24 mouse cellular contexts compared by ENCODE assay signal in the genomic region with DNA sequence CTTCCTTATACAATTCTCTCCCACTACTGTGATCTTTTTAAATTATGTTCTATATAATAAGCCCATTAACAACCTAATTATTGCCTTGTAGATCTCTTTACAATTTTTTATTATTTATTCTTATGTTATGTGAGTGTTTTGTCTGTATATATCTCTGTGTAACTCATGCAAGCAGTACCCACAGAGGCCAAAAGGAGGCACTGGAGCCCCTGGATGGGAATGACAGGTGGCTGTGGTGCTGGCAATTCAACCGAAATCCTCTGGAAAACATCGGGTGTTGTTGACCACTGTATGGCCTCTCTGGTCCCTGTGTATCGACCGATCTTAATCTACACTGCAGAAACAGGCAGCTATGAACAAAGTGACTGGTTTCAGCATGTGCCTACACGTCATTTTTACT. TPM values are rescaled to one million over a fixed set of nuclear protein-coding genes. Genes with fewer than 3 reads are reported as not detected.
DNase-seq lines count a peak whose midpoint lies in the region; ATAC-seq and TF ChIP-seq lines count a peak whose summit lies in the region.
"Had no signal": no experiment of that assay in that cellular context is flagged by ENCODE, and none has a peak within 500 bp of the region (broad histone marks: within the 10 kb centered on the region; RNA-seq: fewer than 3 reads in every experiment).

No protein-coding gene starts in this region.

- TF ChIP-seq CTCF in heart, adult 2 months (IDR thresholded peaks at IDR 0.05), result peak; percentile 44
- peak; percentile 12; the same call in 1 of the 2 replicates for TF ChIP-seq CTCF in bone marrow, adult 2 months (IDR thresholded peaks at IDR 0.05; ENCODE audit: control insufficient read depth, insufficient read depth, low read length)
- TF ChIP-seq CTCF in stomach, postnatal 0 days (IDR thresholded peaks at IDR 0.05; ENCODE audit: low read depth), result 0 out of 2 replicates have a peak, but pooled peaks have one; percentile 11

- H3K79me2 ChIP-seq in heart, adult 2 months (replicated peaks; ENCODE audit: control insufficient read depth, insufficient read depth, low read length), result no peaks in the 10 kb centered on the region

- no peak for TF ChIP-seq EP300 in heart, adult 2 months (IDR thresholded peaks at IDR 0.05; ENCODE audit: insufficient read depth, low read depth, low read length)
- TF ChIP-seq EP300 in stomach, postnatal 0 days (optimal IDR thresholded peaks at IDR 0.05), result no peak

- no peak for TF ChIP-seq POLR2A in heart, adult 2 months (IDR thresholded peaks at IDR 0.05; ENCODE audit: insufficient read depth, low read depth, low read length)
- TF ChIP-seq POLR2A in bone marrow, adult 2 months (IDR thresholded peaks at IDR 0.05; ENCODE audit: borderline replicate concordance, control insufficient read depth, low read depth, low read length), result no peak

- H3K27ac ChIP-seq in heart, adult 2 months, result no peak overlapping the region
- no peak overlapping the region for H3K27ac ChIP-seq in heart, embryonic 11.5 days (ENCODE audit: low read depth, low read length)
- no peak overlapping the region for H3K27ac ChIP-seq in bone marrow, adult 2 months (ENCODE audit: control insufficient read depth, insufficient read depth, low read depth, low read length, poor library complexity)
- no peak overlapping the region for H3K27ac ChIP-seq in stomach, postnatal 0 days (replicated peaks)
- no peak overlapping the region for H3K27ac ChIP-seq in kidney, embryonic 16.5 days (ENCODE audit: low read length)
- no peak overlapping the region for H3K27ac ChIP-seq in forebrain, embryonic 15.5 days (replicated peaks)
- H3K27ac ChIP-seq: embryonic facial prominence, embryonic 13.5 days; hindbrain, embryonic 14.5 days; intestine, embryonic 15.5 days; kidney, postnatal 0 days; midbrain, embryonic 12.5 days; neural tube, embryonic 13.5 days had no signal

- no peak for ATAC-seq in heart, embryonic 11.5 days (replicated peaks; ENCODE audit: insufficient number of reproducible peaks, low FRiP score, low TSS enrichment)
- ATAC-seq in stomach, postnatal 0 days (ENCODE audit: low FRiP score, low TSS enrichment), result no peak
- no peak for ATAC-seq in kidney, embryonic 16.5 days (ENCODE audit: low FRiP score, low TSS enrichment)
- no peak for ATAC-seq in forebrain, embryonic 15.5 days (replicated peaks)
- ATAC-seq: intestine, embryonic 15.5 days had no signal

- intact Hi-C loops in heart, adult 2 months (cut with DNase I), result no loop called here

- H3K4me3 ChIP-seq in heart, adult 2 months, result no peak overlapping the region
- H3K4me3 ChIP-seq in heart, embryonic 11.5 days (ENCODE audit: low read depth, low read length), result no peak overlapping the region
- H3K4me3 ChIP-seq in bone marrow, adult 2 months (replicated peaks; ENCODE audit: control insufficient read depth, low read depth, low read length), result no peak overlapping the region
- H3K4me3 ChIP-seq in stomach, postnatal 0 days (ENCODE audit: low read depth, low read length), result no peak overlapping the region
- no peak overlapping the region for H3K4me3 ChIP-seq in kidney, embryonic 16.5 days (ENCODE audit: low read length)
- no peak overlapping the region for H3K4me3 ChIP-seq in forebrain, embryonic 15.5 days
- H3K4me3 ChIP-seq: embryonic facial prominence, embryonic 13.5 days; intestine, embryonic 15.5 days; midbrain, embryonic 12.5 days; neural tube, embryonic 13.5 days had no signal

- no peak for DNase-seq in heart, adult 2 months
- peak; percentile 36 for DNase-seq in thymus, postnatal 4 days
- no peak for DNase-seq in thymus, adult 18-20 months
- no peak for DNase-seq in stomach, postnatal 0 days (ENCODE audit: low spot score)
- DNase-seq: adrenal gland, adult 2 months; cerebellum, adult 9-11 months; gastrocnemius, postnatal 10 days; heart, adult 11 months; heart, postnatal 36 days; layer of hippocampus, postnatal 36 days; lung, adult 18-20 months; lung, postnatal 36 days; thymus, adult 2 months had no signal

- H3K4me2 ChIP-seq in heart, embryonic 11.5 days, result no peak overlapping the region
- no peak overlapping the region for H3K4me2 ChIP-seq in stomach, postnatal 0 days (replicated peaks; ENCODE audit: low read depth)
- no peak overlapping the region for H3K4me2 ChIP-seq in kidney, embryonic 16.5 days (replicated peaks; ENCODE audit: low read depth, low read length)
- H3K4me2 ChIP-seq in forebrain, embryonic 15.5 days (replicated peaks), result no peak overlapping the region
- H3K4me2 ChIP-seq: embryonic facial prominence, embryonic 13.5 days; hindbrain, embryonic 14.5 days; intestine, embryonic 15.5 days; midbrain, embryonic 12.5 days; neural tube, embryonic 13.5 days had no signal

- no peaks in the 10 kb centered on the region for H3K4me1 ChIP-seq in heart, adult 2 months (ENCODE audit: control insufficient read depth, insufficient read depth, low read length)
- no peaks in the 10 kb centered on the region for H3K4me1 ChIP-seq in heart, embryonic 11.5 days (ENCODE audit: control insufficient read depth, insufficient read depth, low read length)
- no peaks in the 10 kb centered on the region for H3K4me1 ChIP-seq in bone marrow, adult 2 months (ENCODE audit: control insufficient read depth, insufficient read depth, low read length)
- H3K4me1 ChIP-seq in stomach, postnatal 0 days (replicated peaks; ENCODE audit: control insufficient read depth, insufficient read depth), result no peaks in the 10 kb centered on the region
- H3K4me1 ChIP-seq in kidney, embryonic 16.5 days (ENCODE audit: insufficient read depth, low read length), result no peaks in the 10 kb centered on the region
- H3K4me1 ChIP-seq in forebrain, embryonic 15.5 days, result no peaks in the 10 kb centered on the region
- H3K4me1 ChIP-seq: embryonic facial prominence, embryonic 13.5 days; intestine, embryonic 15.5 days; midbrain, embryonic 12.5 days; neural tube, embryonic 13.5 days had no signal

- H3K9ac ChIP-seq in heart, adult 2 months (ENCODE audit: low read depth, low read length), result no peak overlapping the region
- H3K9ac ChIP-seq in heart, embryonic 11.5 days (ENCODE audit: low read depth, low read length), result no peak overlapping the region
- H3K9ac ChIP-seq in stomach, postnatal 0 days (ENCODE audit: low read length), result no peak overlapping the region
- H3K9ac ChIP-seq in kidney, embryonic 16.5 days (replicated peaks; ENCODE audit: low read length), result no peak overlapping the region
- no peak overlapping the region for H3K9ac ChIP-seq in forebrain, embryonic 15.5 days (replicated peaks)
- H3K9ac ChIP-seq: embryonic facial prominence, embryonic 13.5 days; hindbrain, embryonic 14.5 days; intestine, embryonic 15.5 days; midbrain, embryonic 12.5 days; neural tube, embryonic 13.5 days had no signal

- H3K27me3 ChIP-seq in heart, adult 2 months (ENCODE audit: control insufficient read depth, insufficient read depth, low read length), result no peaks in the 10 kb centered on the region
- H3K27me3 ChIP-seq in heart, embryonic 11.5 days (ENCODE audit: control insufficient read depth, insufficient read depth, low read length), result no peaks in the 10 kb centered on the region
- no peaks in the 10 kb centered on the region for H3K27me3 ChIP-seq in stomach, postnatal 0 days (ENCODE audit: control insufficient read depth, insufficient read depth, low read length)
- no peaks in the 10 kb centered on the region for H3K27me3 ChIP-seq in kidney, embryonic 16.5 days (ENCODE audit: insufficient read depth, low read length)
- H3K27me3 ChIP-seq in forebrain, embryonic 15.5 days, result no peaks in the 10 kb centered on the region
- H3K27me3 ChIP-seq: embryonic facial prominence, embryonic 13.5 days; intestine, embryonic 15.5 days; midbrain, embryonic 12.5 days; neural tube, embryonic 13.5 days had no signal

- WGBS in heart, adult 2 months, result 91% methylated on average over 5 of the region's 5 CpGs
- 86% methylated on average over 5 of the region's 5 CpGs for WGBS in heart, embryonic 11.5 days (ENCODE audit: insufficient replicate concordance)
- WGBS in bone marrow, adult 2 months, result 88% methylated on average over 5 of the region's 5 CpGs
- 86% methylated on average over 5 of the region's 5 CpGs for WGBS in stomach, postnatal 0 days
- WGBS in kidney, embryonic 16.5 days, result 87% methylated on average over 5 of the region's 5 CpGs
- WGBS in forebrain, embryonic 15.5 days, result 93% methylated on average over 5 of the region's 5 CpGs

- no peaks in the 10 kb centered on the region for H3K9me3 ChIP-seq in heart, embryonic 11.5 days (replicated peaks; ENCODE audit: control insufficient read depth, low read length)
- H3K9me3 ChIP-seq in stomach, postnatal 0 days (ENCODE audit: control insufficient read depth, low read length), result no peaks in the 10 kb centered on the region
- H3K9me3 ChIP-seq in kidney, embryonic 16.5 days (ENCODE audit: low read length), result no peaks in the 10 kb centered on the region
- no peaks in the 10 kb centered on the region for H3K9me3 ChIP-seq in forebrain, embryonic 15.5 days
- H3K9me3 ChIP-seq: embryonic facial prominence, embryonic 13.5 days; intestine, embryonic 15.5 days; midbrain, embryonic 12.5 days; neural tube, embryonic 13.5 days had no signal

- no peaks in the 10 kb centered on the region for H3K36me3 ChIP-seq in heart, adult 2 months (ENCODE audit: control insufficient read depth, insufficient read depth, low read length)
- H3K36me3 ChIP-seq in heart, embryonic 11.5 days (ENCODE audit: control insufficient read depth, insufficient read depth, low read length), result no peaks in the 10 kb centered on the region
- H3K36me3 ChIP-seq in stomach, postnatal 0 days (ENCODE audit: control insufficient read depth, insufficient read depth, low read length), result no peaks in the 10 kb centered on the region
- H3K36me3 ChIP-seq in kidney, embryonic 16.5 days (ENCODE audit: insufficient read depth, low read length), result no peaks in the 10 kb centered on the region
- H3K36me3 ChIP-seq in forebrain, embryonic 15.5 days, result no peaks in the 10 kb centered on the region
- H3K36me3 ChIP-seq: embryonic facial prominence, embryonic 13.5 days; intestine, embryonic 15.5 days had no signal

RNA-seq across cellular contexts. Expression of a gene that starts 29.0 kb away (rescaled TPM):
- 10 to 100 TPM; 32.0 to 36.9 TPM for total RNA-seq in heart, adult 2 months (2021)
- 7.0 and 12.5 TPM in 2 replicates for polyA plus RNA-seq in heart, adult 2 months (2012; rRNA removed)
- polyA plus RNA-seq in heart, embryonic 11.5 days (2014; fragmentation: Nextera tagmentation; extraction: Ambion mirVana), result 29.6 and 37.2 TPM in 2 replicates
- polyA plus RNA-seq in bone marrow, adult 2 months (2011; ENCODE audit: insufficient read depth, insufficient read length, low replicate concordance, missing spikeins), result 42.3 and 78.0 TPM in 2 replicates
- polyA plus RNA-seq in stomach, postnatal 0 days (2015; fragmentation: Nextera tagmentation; extraction: Ambion mirVana), result 24.8 and 31.1 TPM in 2 replicates
- polyA plus RNA-seq in kidney, embryonic 16.5 days (2015; fragmentation: Nextera tagmentation; extraction: Ambion mirVana), result 36.4 and 37.1 TPM in 2 replicates
- 36.4 and 38.0 TPM in 2 replicates for polyA plus RNA-seq in forebrain, embryonic 15.5 days (2015; fragmentation: Nextera tagmentation; extraction: Ambion mirVana)

RNA-seq across cellular contexts. Expression of a gene that starts 29.1 kb away (rescaled TPM):
- total RNA-seq in heart, adult 2 months (2021), result 1 to 10 TPM; 1.1 to 1.3 TPM
- polyA plus RNA-seq in heart, adult 2 months (2012; rRNA removed), result 0.29 and 0.37 TPM in 2 replicates
- 1.7 and 2.2 TPM in 2 replicates for polyA plus RNA-seq in heart, embryonic 11.5 days (2014; fragmentation: Nextera tagmentation; extraction: Ambion mirVana)
- 0.72 and 2.0 TPM in 2 replicates for polyA plus RNA-seq in bone marrow, adult 2 months (2011; ENCODE audit: insufficient read depth, insufficient read length, low replicate concordance, missing spikeins)
- 0.25 and 0.28 TPM in 2 replicates for polyA plus RNA-seq in stomach, postnatal 0 days (2015; fragmentation: Nextera tagmentation; extraction: Ambion mirVana)
- 4.0 and 4.3 TPM in 2 replicates for polyA plus RNA-seq in kidney, embryonic 16.5 days (2015; fragmentation: Nextera tagmentation; extraction: Ambion mirVana)
- 4.0 and 5.8 TPM in 2 replicates for polyA plus RNA-seq in forebrain, embryonic 15.5 days (2015; fragmentation: Nextera tagmentation; extraction: Ambion mirVana)

RNA-seq across cellular contexts. Expression of a gene that starts 58.6 kb away (rescaled TPM):
- not detected for total RNA-seq in heart, adult 2 months (2021)
- polyA plus RNA-seq in heart, adult 2 months (2012; rRNA removed), result not detected in 2 replicates
- 0.40 TPM in 1 of 2 replicates, not detected in the other for polyA plus RNA-seq in heart, embryonic 11.5 days (2014; fragmentation: Nextera tagmentation; extraction: Ambion mirVana)
- polyA plus RNA-seq in bone marrow, adult 2 months (2011; ENCODE audit: insufficient read depth, insufficient read length, low replicate concordance, missing spikeins), result not detected in 2 replicates
- polyA plus RNA-seq in stomach, postnatal 0 days (2015; fragmentation: Nextera tagmentation; extraction: Ambion mirVana), result not detected in 2 replicates
- not detected in 2 replicates for polyA plus RNA-seq in kidney, embryonic 16.5 days (2015; fragmentation: Nextera tagmentation; extraction: Ambion mirVana)
- polyA plus RNA-seq in forebrain, embryonic 15.5 days (2015; fragmentation: Nextera tagmentation; extraction: Ambion mirVana), result not detected in 2 replicates
- total RNA-seq: adrenal gland, adult 2 months; gastrocnemius, postnatal 10 days; heart, postnatal 36 days had no signal
- polyA plus RNA-seq: embryonic facial prominence, embryonic 13.5 days; heart, embryonic 14.5 days; kidney, postnatal 0 days; midbrain, embryonic 12.5 days had no signal
